Mouse (Mus musculus): ENCODE data around the gene Gm7970.
"Not testable (repeated sequence)": the region's sequence is repeated elsewhere in the genome, so short reads cannot be mapped to it uniquely, and the experiment has no call there.

Gene Gm7970

GRCm38 (mm10) chr14:41555483-41555882 lies at the start of gene Gm7970:
Gene Gm7970 (minus strand): TSS chr14:41555583.
- DNase-seq (ENCODE audit: low spot score) = not testable (repeated sequence)

DNA sequence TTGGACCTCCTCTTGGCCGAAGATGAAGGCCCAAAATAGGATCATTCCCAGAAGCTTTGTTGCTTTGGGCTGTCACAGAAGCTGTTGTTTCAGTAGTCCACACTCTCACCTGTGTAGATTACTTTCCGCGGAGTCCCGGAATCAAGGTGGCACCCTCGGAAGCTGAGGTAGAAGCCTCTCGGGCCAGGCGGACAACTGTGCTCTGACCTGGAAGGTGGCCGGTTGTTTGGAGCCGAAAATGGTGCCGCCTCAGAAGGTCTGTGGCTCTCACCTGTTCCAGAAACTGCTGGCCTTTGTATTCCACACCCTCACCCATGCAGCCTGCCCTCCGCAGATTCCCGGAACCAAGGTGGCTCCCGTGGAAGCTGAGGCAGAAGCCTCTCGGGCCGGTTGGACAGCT lies 45.6 kb upstream of the Gm7970 start:
- not testable (repeated sequence) for DNase-seq (ENCODE audit: low spot score)

GRCm38 (mm10) chr14:41586346-41586745 lies 31.0 kb upstream of the Gm7970 start:
- DNase-seq (ENCODE audit: low spot score) = not testable (repeated sequence)

- not testable (repeated sequence) for DNase-seq (ENCODE audit: low spot score)
Observed at GRCm38 (mm10) chr14:41572911-41573310, 17.5 kb upstream of the Gm7970 start, which contains the start of gene 1700049E17Rik2. Gene 1700049E17Rik2 (plus strand): TSS chr14:41573211.

DNA sequence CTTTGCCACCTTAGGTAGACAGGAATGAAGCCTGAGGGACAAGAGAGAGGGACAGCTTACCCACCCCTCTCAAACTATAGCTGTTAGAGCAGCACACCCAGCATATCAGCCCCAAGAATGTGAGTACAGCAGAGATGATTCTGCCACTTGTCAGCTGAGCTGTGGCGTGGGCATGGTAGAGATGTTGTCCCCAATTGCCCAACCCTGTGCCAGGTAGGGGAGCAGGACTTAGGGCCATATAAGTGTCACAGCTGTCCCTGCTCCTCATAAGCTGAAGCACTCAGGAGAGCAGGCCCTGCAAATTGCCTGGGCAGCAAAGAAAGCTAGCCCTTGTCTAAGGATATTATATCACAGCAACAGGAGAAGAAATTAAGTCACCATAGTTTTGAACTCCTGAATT lies 30.7 kb downstream of the Gm7970 start:
- not testable (repeated sequence) for DNase-seq (ENCODE audit: low spot score)

GRCm38 (mm10) chr14:41520683-41521082 lies 34.7 kb downstream of the Gm7970 start:
- DNase-seq (ENCODE audit: low spot score) = not testable (repeated sequence)

All from embryo, embryonic 10 days (tissue).